Mouse (Mus musculus) ES-E14 (cell line): ENCODE data around the gene Dsn1. TPM values are rescaled to one million over a fixed set of nuclear protein-coding genes. Genes with fewer than 3 reads are reported as not detected.

Source experiments
- DNase-seq: peaks from one replicate; pipeline ENCODE4 v3.0.0-alpha.2; 2013; ENCODE audit warnings: low read depth, low spot score
- H3K27ac ChIP-seq: 2 replicates; pipeline ENCODE4 v1.5.1; 2012; ENCODE audit warnings: low read depth, mild to moderate bottlenecking, low read length, moderate library complexity, mixed read lengths; ENCODE audit not compliant: poor library complexity, insufficient read depth, severe bottlenecking
- H3K36me3 ChIP-seq: 2 replicates; pipeline ENCODE4 v1.6.1; 2012; ENCODE audit warnings: mild to moderate bottlenecking, low read length, moderate library complexity, mixed read lengths; ENCODE audit not compliant: control insufficient read depth, poor library complexity, insufficient read depth, severe bottlenecking
- H3K4me1 ChIP-seq, 2 experiments: fragments of 150-350 bp in 1 of 2; sonication (generic) in 1 of 2; 2 replicates each; pipeline ENCODE4 v1.6.1; 2012; ENCODE audit warnings: low read length in 2 of 2, mild to moderate bottlenecking in 1 of 2, mixed read lengths in 1 of 2; ENCODE audit not compliant: control insufficient read depth in 2 of 2, insufficient read depth in 2 of 2, poor library complexity in 1 of 2
- H3K4me3 ChIP-seq, 2 experiments: fragments of 150-350 bp in 1 of 2; sonication (generic) in 1 of 2; 2 replicates each; pipeline ENCODE4 v1.5.1; 2012; ENCODE audit warnings: low read length in 2 of 2, low read depth in 1 of 2, mild to moderate bottlenecking in 1 of 2, mixed read lengths in 1 of 2; ENCODE audit not compliant: insufficient read depth in 1 of 2, poor library complexity in 1 of 2, severe bottlenecking in 1 of 2
- H3K9ac ChIP-seq: 2 replicates; pipeline ENCODE4 v1.6.1; 2012; ENCODE audit warnings: low read depth, mild to moderate bottlenecking, low read length, mixed read lengths; ENCODE audit not compliant: poor library complexity, insufficient read depth, severe bottlenecking
- H3K9me3 ChIP-seq: fragments of 150-350 bp; sonication (generic); 2 replicates; pipeline ENCODE4 v1.6.1; 2012; ENCODE audit warnings: low read depth, mild to moderate bottlenecking, low read length; ENCODE audit not compliant: control insufficient read depth, insufficient read depth
- CHD2 ChIP-seq: IDR thresholded peaks from 2 replicates; pipeline ENCODE4 v1.6.1; 2014; ENCODE audit warnings: mild to moderate bottlenecking, low read depth, low read length, inconsistent platforms
- HCFC1 ChIP-seq: IDR thresholded peaks from 2 replicates; pipeline ENCODE4 v1.6.1; 2012; ENCODE audit warnings: low read length, inconsistent platforms, borderline replicate concordance; ENCODE audit not compliant: insufficient read depth
- MAFK ChIP-seq: IDR thresholded peaks from 2 replicates; pipeline ENCODE4 v1.6.1; 2014; ENCODE audit warnings: mild to moderate bottlenecking, low read depth, low read length, inconsistent platforms; ENCODE audit not compliant: insufficient read depth
- ZC3H11A ChIP-seq: IDR thresholded peaks from 2 replicates; pipeline ENCODE4 v1.6.1; 2012; ENCODE audit warnings: low read depth, mild to moderate bottlenecking, inconsistent platforms, low read length, borderline replicate concordance
- ZNF384 ChIP-seq: IDR thresholded peaks from 2 replicates; pipeline ENCODE4 v1.6.1; 2012; ENCODE audit warnings: low read depth, low read length, inconsistent platforms
- in situ Hi-C, 2 experiments: fragments of 600-800 bp; cut with MboI; formaldehyde crosslinking; loops; one replicate each; pipeline ENCODE4 v1.15.1; 2025; ENCODE audit warnings: low sequenced_read_pairs in 2 of 2, inconsistent platforms in 1 of 2; ENCODE audit not compliant: unreplicated experiment in 2 of 2
- total RNA-seq: library from RNA; depleted of rRNA; stranded (reverse); fragments of 300-350 nt; gene quantifications from 2 replicates; pipeline ENCODE4 v1.2.3, GENCODE M21; 2012

The Dsn1 gene
- total RNA-seq, 1 experiment: 25.2 TPM

GRCm38 (mm10) chr2:157041421-157041820 is 34.5 kb upstream of the Dsn1 start:
- peaks cover 0 to 4% of the 10 kb centered on the region in 2 experiments; a peak in 1 of 4 replicates for H3K4me1 ChIP-seq
- no peak overlapping the region for H3K4me3 ChIP-seq
- in situ Hi-C loops: no loop called here
- DNase-seq: no peak
- TF ChIP-seq HCFC1 (no peak), MAFK (no peak), ZNF384 (no peak), ZC3H11A (no peak), CHD2 (no peak)
- peaks cover 2% of the 10 kb centered on the region; the same call in 1 of the 2 replicates for H3K36me3 ChIP-seq
- no peak overlapping the region for H3K9ac ChIP-seq
- H3K9me3 ChIP-seq: no peaks in the 10 kb centered on the region
- H3K27ac ChIP-seq: no peak overlapping the region

GRCm38 (mm10) chr2:157040649-157041046 is 33.7 kb upstream of the Dsn1 start:
- no peak for TF ChIP-seq ZNF384
- TF ChIP-seq MAFK: no peak
- no peak for TF ChIP-seq ZC3H11A
- TF ChIP-seq HCFC1: no peak
- no peak for TF ChIP-seq CHD2
- H3K36me3 ChIP-seq: peaks cover 2% of the 10 kb centered on the region; the same call in 1 of the 2 replicates
- H3K9ac ChIP-seq: no peak overlapping the region; the same call in 1 of the 2 replicates
- peak overlapping the region; percentile 18 to 55; a peak in 2 of 4 replicates for H3K4me3 ChIP-seq
- H3K4me1 ChIP-seq: peaks cover 0 to 4% of the 10 kb centered on the region in 2 experiments; a peak in 1 of 4 replicates
- no peak overlapping the region; the same call in 1 of the 2 replicates for H3K27ac ChIP-seq
- no peaks in the 10 kb centered on the region for H3K9me3 ChIP-seq
- in situ Hi-C loops: no loop called here
- DNase-seq: no peak

- Histone ChIP-seq H3K9me3 (no peaks in the 10 kb centered on the region), H3K9ac (peak overlapping the region; percentile 45; the same call in 1 of the 2 replicates), H3K27ac (no peak overlapping the region), H3K4me1 (peaks cover 0 to 4% of the 10 kb centered on the region in 2 experiments; a peak in 1 of 4 replicates), H3K36me3 (peaks cover 2% of the 10 kb centered on the region; the same call in 1 of the 2 replicates), H3K4me3 (peak overlapping the region; percentile 18 to 55; a peak in 3 of 4 replicates)
- in situ Hi-C loops: no loop called here
- TF ChIP-seq ZNF384: no peak
- no peak for TF ChIP-seq HCFC1
- no peak for TF ChIP-seq CHD2
- TF ChIP-seq MAFK: no peak
- TF ChIP-seq ZC3H11A: no peak
- DNase-seq: no peak
These were observed 33.1 kb upstream of the Dsn1 start for GRCm38 (mm10) chr2:157039900-157040648.

GRCm38 (mm10) chr2:157037303-157037702 is 30.3 kb upstream of the Dsn1 start:
- no peak for TF ChIP-seq MAFK
- TF ChIP-seq ZC3H11A: no peak
- no peak for TF ChIP-seq CHD2
- TF ChIP-seq HCFC1: no peak
- no peak for TF ChIP-seq ZNF384
- Histone ChIP-seq H3K4me1 (peaks cover 0 to 4% of the 10 kb centered on the region in 2 experiments; a peak in 1 of 4 replicates), H3K9ac (no peak overlapping the region), H3K36me3 (peaks cover 2% of the 10 kb centered on the region; the same call in 1 of the 2 replicates), H3K27ac (no peak overlapping the region), H3K9me3 (no peaks in the 10 kb centered on the region), H3K4me3 (no peak overlapping the region)
- DNase-seq: no peak
- in situ Hi-C loops: no loop called here
